Mouse (Mus musculus) limb, embryonic 14.5 days (tissue): ENCODE results near the gene Tbc1d12. TPM values are rescaled to one million over a fixed set of nuclear protein-coding genes. Genes with fewer than 3 reads are reported as not detected.
A peak's percentile ranks its signal among the peaks of the same experiment; 100 is the strongest.
"Not testable (repeated sequence)": the region's sequence is repeated elsewhere in the genome, so short reads cannot be mapped to it uniquely, and the experiment has no call there.

ENCODE experiments used
- ATAC-seq: fragments of 200-750 bp; cut with Nextera tagmentation; 2 replicates; pipeline ENCODE4 v1.8.0; 2017; ENCODE audit warnings: low read depth, moderate number of reproducible peaks, moderate TSS enrichment; ENCODE audit not compliant: low FRiP score
- DNase-seq: peaks from one replicate; pipeline ENCODE4 v3.0.0-alpha.2; 2015; ENCODE audit warnings: low spot score
- H3K27ac ChIP-seq: fragments of 300-500 bp; sonication (generic); replicated peaks from 2 replicates; pipeline ENCODE4 v1.5.1; 2014; ENCODE audit warnings: low read depth, mild to moderate bottlenecking, low read length, moderate library complexity, mixed read lengths
- H3K27me3 ChIP-seq: fragments of 300-500 bp; sonication (generic); 2 replicates; pipeline ENCODE4 v1.6.1; 2014; ENCODE audit warnings: low read length, mixed read lengths; ENCODE audit not compliant: control insufficient read depth, insufficient read depth
- H3K36me3 ChIP-seq: fragments of 300-500 bp; sonication (generic); 2 replicates; pipeline ENCODE4 v1.6.1; 2014; ENCODE audit warnings: mild to moderate bottlenecking, low read length, moderate library complexity, mixed read lengths; ENCODE audit not compliant: control insufficient read depth, insufficient read depth
- H3K4me1 ChIP-seq: fragments of 300-500 bp; sonication (generic); 2 replicates; pipeline ENCODE4 v1.6.1; 2014; ENCODE audit warnings: antibody characterized with exemption, low read length, mixed read lengths; ENCODE audit not compliant: control insufficient read depth, insufficient read depth
- H3K4me2 ChIP-seq: fragments of 300-500 bp; sonication (generic); replicated peaks from 2 replicates; pipeline ENCODE4 v1.6.1; 2014; ENCODE audit warnings: low read depth, mild to moderate bottlenecking, low read length, moderate library complexity; ENCODE audit not compliant: severe bottlenecking
- H3K4me3 ChIP-seq: fragments of 300-500 bp; sonication (generic); replicated peaks from 2 replicates; pipeline ENCODE4 v1.5.1; 2014; ENCODE audit warnings: low read length
- H3K9ac ChIP-seq: fragments of 300-500 bp; sonication (generic); 2 replicates; pipeline ENCODE4 v1.6.1; 2014; ENCODE audit warnings: mild to moderate bottlenecking, low read depth, low read length, moderate library complexity; ENCODE audit not compliant: severe bottlenecking
- H3K9me3 ChIP-seq: fragments of 300-500 bp; sonication (generic); 2 replicates; pipeline ENCODE4 v1.6.1; 2016; ENCODE audit warnings: low read length; ENCODE audit not compliant: control insufficient read depth
- POLR2A ChIP-seq: fragments of 200-500 bp; IDR thresholded peaks from 2 replicates; pipeline ENCODE4 v1.8.0; 2012; ENCODE audit warnings: inconsistent platforms, mild to moderate bottlenecking, moderate library complexity, borderline replicate concordance; ENCODE audit not compliant: insufficient read depth, insufficient read length; ENCODE audit errors: extremely low read depth
- WGBS: fragments of 180-500 bp; shearing (Covaris S2); extraction: QIAGEN DNeasy Blood & Tissue Kit; methylation state at CpG from one replicate; pipeline ENCODE4 v1.1.7; 2014; 5-methylcytosine and 5-hydroxymethylcytosine counted together
- polyA plus RNA-seq, 2 experiments: library from polyadenylated mRNA; depleted of rRNA in 1 of 2; stranded (reverse) in 1 of 2; unstranded in 1 of 2; fragments of >200 nt; fragmentation: Nextera tagmentation in 1 of 2; extraction: Ambion mirVana in 1 of 2; gene quantifications; 2 replicates each; pipeline versions ENCODE4 v1.2.1 to v1.2.3; 2012 to 2014

The Tbc1d12 gene
- polyA plus RNA-seq, 2 experiments, result 4.3 to 6.4 TPM

DNA sequence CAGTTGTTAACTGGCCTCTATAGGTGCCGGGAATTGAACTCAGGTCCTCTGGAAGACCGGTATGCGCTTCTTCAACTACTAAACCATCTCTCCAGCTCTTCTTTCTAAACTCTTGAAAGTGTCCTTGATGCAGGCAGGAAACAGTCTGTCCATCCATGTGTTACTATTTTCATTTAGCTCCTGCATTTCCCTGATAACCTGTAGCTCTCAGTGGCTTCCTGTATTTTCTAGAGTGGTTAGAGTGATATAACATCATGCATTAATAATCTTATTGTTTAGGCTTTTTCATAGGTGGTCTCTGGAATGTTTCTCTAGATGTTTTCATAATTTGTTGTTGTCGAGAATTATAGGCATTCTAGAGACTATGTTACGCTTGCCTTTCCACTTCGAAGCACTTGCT is 26.1 kb downstream of the Tbc1d12 start:
- H3K4me3 ChIP-seq, result no peak overlapping the region
- no peaks in the 10 kb centered on the region for H3K9me3 ChIP-seq
- H3K4me2 ChIP-seq, result no peak overlapping the region
- no peaks in the 10 kb centered on the region for H3K27me3 ChIP-seq
- DNase-seq (no peak), ATAC-seq (no peak)
- TF ChIP-seq POLR2A, result no peak
- WGBS, result 91% methylated on average over 6 of the region's 6 CpGs
- no peak overlapping the region for H3K9ac ChIP-seq
- H3K36me3 ChIP-seq, result no peaks in the 10 kb centered on the region
- H3K27ac ChIP-seq, result no peak overlapping the region
- no peaks in the 10 kb centered on the region for H3K4me1 ChIP-seq

DNA sequence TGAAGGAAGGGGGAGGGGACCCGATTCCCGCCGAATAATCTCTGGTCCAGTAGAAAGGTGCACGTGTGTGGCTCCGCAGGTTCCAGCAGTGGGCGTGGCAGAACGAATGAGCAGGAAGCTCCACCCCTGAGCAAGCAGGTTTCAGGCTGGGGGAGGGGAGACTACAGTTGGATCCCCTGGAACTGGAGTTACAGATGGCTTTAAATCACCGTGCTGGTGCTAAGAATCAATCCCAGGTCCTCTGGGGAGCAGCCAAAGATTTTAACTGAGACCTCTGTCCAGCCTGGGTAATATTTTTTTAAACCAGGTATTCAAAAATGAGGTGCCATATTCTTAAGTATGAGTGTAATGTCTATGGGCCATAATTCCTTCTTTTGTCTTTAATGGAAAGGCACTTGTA is 38.4 kb downstream of the Tbc1d12 start:
- not testable (repeated sequence) for H3K36me3 ChIP-seq, H3K4me1 ChIP-seq, ATAC-seq, H3K27me3 ChIP-seq, DNase-seq, H3K9me3 ChIP-seq, H3K9ac ChIP-seq, H3K4me2 ChIP-seq, H3K27ac ChIP-seq, H3K4me3 ChIP-seq
- WGBS, result 93% methylated on average over 2 of the region's 8 CpGs

- DNase-seq (no peak), ATAC-seq (no peak)
- Histone ChIP-seq H3K27me3 (no peaks in the 10 kb centered on the region), H3K9me3 (no peaks in the 10 kb centered on the region), H3K9ac (no peak overlapping the region), H3K36me3 (0 out of 2 replicates have a peak, but pooled peaks cover 5% of the 10 kb centered on the region), H3K4me3 (no peak overlapping the region), H3K4me2 (no peak overlapping the region), H3K27ac (no peak overlapping the region), H3K4me1 (no peaks in the 10 kb centered on the region)
- no peak for TF ChIP-seq POLR2A
Measured at GRCm38 (mm10) chr19:38880300-38880699, 43.9 kb downstream of the Tbc1d12 start.

DNA sequence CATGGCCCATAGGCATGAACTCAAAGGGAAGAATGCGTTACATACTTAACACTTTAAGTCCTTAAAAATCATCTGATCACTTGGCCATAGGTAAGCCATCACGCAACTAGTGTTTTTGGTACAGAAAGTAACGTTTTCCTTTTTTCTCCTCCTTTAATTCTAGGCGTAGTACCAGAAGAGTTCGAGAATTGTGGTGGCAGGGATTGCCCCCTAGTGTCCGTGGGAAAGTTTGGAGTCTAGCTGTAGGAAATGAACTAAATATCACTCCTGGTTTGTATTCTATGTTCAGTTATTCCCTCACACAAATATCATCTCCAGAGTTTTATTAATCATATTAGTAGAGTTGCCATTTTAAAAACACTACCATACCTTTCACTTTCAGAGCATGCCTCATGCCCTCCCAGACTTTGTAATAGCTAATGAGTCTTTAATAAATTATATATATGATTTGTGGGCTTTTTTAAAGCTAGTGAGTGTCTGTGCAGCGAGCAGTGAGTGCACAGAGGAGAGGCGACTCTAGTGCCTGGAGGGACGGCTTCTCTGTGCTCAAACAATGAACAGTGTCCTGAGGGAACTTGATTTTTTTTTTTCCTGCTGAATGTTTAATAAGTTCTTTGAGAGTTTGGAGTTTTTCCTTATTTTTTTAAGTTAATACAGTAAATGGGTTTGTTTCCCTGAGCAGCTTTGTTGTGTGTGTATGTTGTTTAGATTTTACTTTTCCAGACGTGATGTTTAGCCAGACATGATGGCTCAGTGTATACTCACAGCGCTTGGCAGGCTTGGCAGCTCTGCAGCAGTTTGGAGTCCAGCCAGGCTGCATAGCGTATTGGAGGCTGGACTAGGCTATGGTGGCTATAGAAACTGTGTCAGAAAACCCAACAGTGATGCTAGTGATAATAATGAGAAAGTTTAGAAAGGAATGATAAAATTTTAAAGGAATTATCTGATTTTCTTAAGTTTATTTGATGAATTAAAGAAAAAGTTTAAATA is 65.1 kb downstream of the Tbc1d12 start:
- no peaks in the 10 kb centered on the region for H3K9me3 ChIP-seq
- WGBS, result 70% methylated on average over 12 of the region's 12 CpGs
- H3K4me1 ChIP-seq, result no peaks in the 10 kb centered on the region
- TF ChIP-seq POLR2A, result no peak
- ATAC-seq (no peak), DNase-seq (peak; percentile 8)
- H3K9ac ChIP-seq, result no peak overlapping the region
- H3K27ac ChIP-seq, result no peak overlapping the region
- no peak overlapping the region for H3K4me3 ChIP-seq
- no peak overlapping the region for H3K4me2 ChIP-seq
- no peaks in the 10 kb centered on the region for H3K27me3 ChIP-seq
- H3K36me3 ChIP-seq, result peaks cover 5% of the 10 kb centered on the region

- Histone ChIP-seq H3K27ac (no peak overlapping the region), H3K9ac (no peak overlapping the region), H3K27me3 (no peaks in the 10 kb centered on the region), H3K4me1 (no peaks in the 10 kb centered on the region), H3K4me2 (no peak overlapping the region), H3K4me3 (no peak overlapping the region), H3K9me3 (no peaks in the 10 kb centered on the region), H3K36me3 (peaks cover 5% of the 10 kb centered on the region)
- 96% methylated on average over 5 of the region's 5 CpGs for WGBS
- no peak for TF ChIP-seq POLR2A
- no peak for ATAC-seq
- DNase-seq, result no peak
Measured at GRCm38 (mm10) chr19:38902501-38902900, 66.1 kb downstream of the Tbc1d12 start.
